In the genomic region with DNA sequence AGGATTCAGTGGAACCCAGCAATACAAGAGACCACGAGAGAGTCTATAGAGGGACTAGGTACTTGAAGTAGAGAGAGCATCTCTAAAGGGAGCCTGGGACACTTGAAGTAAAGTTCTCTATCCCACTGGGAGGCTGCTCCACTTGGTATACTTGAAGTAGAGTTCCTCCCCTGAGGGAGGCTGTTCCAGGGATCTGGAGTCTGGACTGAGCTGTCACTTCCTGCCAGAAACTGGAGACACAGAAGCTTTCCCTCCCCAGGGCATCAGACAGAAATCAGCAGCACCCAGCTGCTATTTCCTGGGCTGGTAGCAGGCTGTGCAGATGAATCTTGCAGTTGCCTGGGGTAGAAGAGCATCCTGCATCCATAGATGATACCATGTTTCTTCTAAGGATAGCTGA, we compare ENCODE assay signal across 25 mouse cellular contexts.
A peak's percentile ranks its signal among the peaks of the same experiment; 100 is the strongest.
DNase-seq lines count a peak whose midpoint lies in the region; TF ChIP-seq lines count a peak whose summit lies in the region.
"Had no signal": no experiment of that assay in that cellular context is flagged by ENCODE, and none has a peak within 500 bp of the region (broad histone marks: within the 10 kb centered on the region; RNA-seq: fewer than 3 reads in every experiment).

No protein-coding gene starts in this region.

- TF ChIP-seq CTCF in cerebellum, adult 2 months (IDR thresholded peaks at IDR 0.05; ENCODE audit: borderline replicate concordance, insufficient read depth, low read depth, low read length): no peak

- H3K4me1 ChIP-seq in cerebellum, adult 2 months (ENCODE audit: control insufficient read depth, insufficient read depth, low read length): peaks cover 9% of the 10 kb centered on the region
- no peaks in the 10 kb centered on the region for H3K4me1 ChIP-seq in brown adipose tissue, adult 24 weeks (ENCODE audit: control insufficient read depth, insufficient read depth, insufficient read length, low read length)
- H3K4me1 ChIP-seq: embryonic facial prominence, embryonic 10.5 days; embryonic facial prominence, embryonic 13.5 days; forebrain, embryonic 12.5 days; heart, embryonic 12.5 days; heart, embryonic 15.5 days; hindbrain, embryonic 12.5 days; hindbrain, embryonic 15.5 days had no signal

- TF ChIP-seq POLR2A in cerebellum, adult 2 months (IDR thresholded peaks at IDR 0.05; ENCODE audit: borderline replicate concordance, insufficient read depth, low read length): no peak

- intact Hi-C loops in heart, postnatal 10 days (cut with DNase I): no loop called here

- no peak overlapping the region for H3K4me3 ChIP-seq in cerebellum, adult 2 months (replicated peaks; ENCODE audit: insufficient read depth, low read depth, low read length)
- H3K4me3 ChIP-seq in brown adipose tissue, adult 24 weeks (ENCODE audit: insufficient read depth, low read depth, low read length): no peak overlapping the region
- H3K4me3 ChIP-seq: embryonic facial prominence, embryonic 10.5 days; embryonic facial prominence, embryonic 13.5 days; erythroblast, embryonic 14.5 days; forebrain, embryonic 12.5 days; heart, embryonic 12.5 days; heart, embryonic 15.5 days; hindbrain, embryonic 12.5 days; hindbrain, embryonic 15.5 days had no signal

- 74% methylated on average over 1 of the region's 1 CpGs for WGBS in cerebellum, adult 2 months

- H3K27me3 ChIP-seq in cerebellum, adult 2 months (ENCODE audit: control insufficient read depth, insufficient read depth, low read length): no peaks in the 10 kb centered on the region
- H3K27me3 ChIP-seq: CH12.LX; embryonic facial prominence, embryonic 13.5 days; forebrain, embryonic 12.5 days; heart, embryonic 12.5 days; heart, embryonic 15.5 days; hindbrain, embryonic 12.5 days; hindbrain, embryonic 15.5 days; Patski had no signal

- DNase-seq in cerebellum, adult 2 months: no peak
- DNase-seq in cerebellum, postnatal 14 days: no peak
- DNase-seq in heart, adult 11 months: peak; percentile 95
- no peak for DNase-seq in heart, postnatal 10 days
- no peak for DNase-seq in spleen, postnatal 10 days (ENCODE audit: low spot score in 2 of 2)
- DNase-seq: adrenal gland, postnatal 10 days; adrenal gland, postnatal 36 days; B cell, adult 2 months; cerebellum, adult 18-20 months; cerebellum, adult 9-11 months; cerebellum, postnatal 36 days; embryo, embryonic 11 days; gastrocnemius, postnatal 14 days; kidney, adult 2 months had no signal

- 0 out of 2 replicates have a peak overlapping the region, but pooled peaks have one; percentile 7 for H3K27ac ChIP-seq in cerebellum, adult 2 months (ENCODE audit: insufficient read depth, low read length)
- peak overlapping the region; percentile 51; the same call in 1 of the 2 replicates for H3K27ac ChIP-seq in brown adipose tissue, adult 24 weeks (replicated peaks; ENCODE audit: low read depth, low read length)
- H3K27ac ChIP-seq: embryonic facial prominence, embryonic 10.5 days; embryonic facial prominence, embryonic 13.5 days; forebrain, embryonic 12.5 days; heart, embryonic 15.5 days; hindbrain, embryonic 12.5 days; hindbrain, embryonic 15.5 days had no signal
